Mouse (Mus musculus) myocyte (in vitro differentiated cells): ENCODE data around the gene Itga8.

Source experiments
- E2F4 ChIP-seq: IDR thresholded peaks from one replicate; pipeline ENCODE4 v1.6.1; 2011; ENCODE audit warnings: mild to moderate bottlenecking, control low read depth, moderate library complexity; ENCODE audit not compliant: insufficient read depth
- MAX ChIP-seq: IDR thresholded peaks from one replicate; pipeline ENCODE4 v1.6.1; 2011; ENCODE audit warnings: low read depth, mild to moderate bottlenecking, control low read depth
- MYOD1 ChIP-seq, 3 experiments: IDR thresholded peaks; one replicate each; pipeline ENCODE4 v1.6.1; 2011; ENCODE audit warnings: control low read depth in 2 of 3, low read depth in 2 of 3, mild to moderate bottlenecking in 2 of 3, moderate library complexity in 1 of 3; ENCODE audit not compliant: insufficient read length in 2 of 3, control insufficient read depth in 1 of 3
- MYOG ChIP-seq, 3 experiments: IDR thresholded peaks; one replicate each; pipeline ENCODE4 v1.6.1; 2011; ENCODE audit warnings: control low read depth in 2 of 3, low read depth in 2 of 3, mild to moderate bottlenecking in 2 of 3; ENCODE audit not compliant: insufficient read length in 2 of 3, control insufficient read depth in 1 of 3, insufficient read depth in 1 of 3
- POLR2A ChIP-seq: IDR thresholded peaks from one replicate; pipeline ENCODE4 v1.6.1; 2011; ENCODE audit warnings: low read depth, mild to moderate bottlenecking, control low read depth, moderate library complexity; ENCODE audit not compliant: insufficient read length
- POLR2AphosphoS2 ChIP-seq: IDR thresholded peaks from one replicate; pipeline ENCODE4 v1.6.1; 2011; ENCODE audit warnings: low read depth, control low read depth; ENCODE audit not compliant: insufficient read length
- REST ChIP-seq: IDR thresholded peaks from one replicate; pipeline ENCODE4 v1.6.1; 2011; ENCODE audit warnings: mild to moderate bottlenecking, control low read depth, moderate library complexity; ENCODE audit not compliant: insufficient read depth, insufficient read length
- SRF ChIP-seq: IDR thresholded peaks from one replicate; pipeline ENCODE4 v1.6.1; 2011; ENCODE audit warnings: low read depth; ENCODE audit not compliant: control insufficient read depth, insufficient read length
- TCF12 ChIP-seq: IDR thresholded peaks from one replicate; pipeline ENCODE4 v1.6.1; 2011; ENCODE audit warnings: mild to moderate bottlenecking, control low read depth; ENCODE audit not compliant: poor library complexity, insufficient read depth, severe bottlenecking
- TCF3 ChIP-seq: IDR thresholded peaks from one replicate; pipeline ENCODE4 v1.6.1; 2011; ENCODE audit warnings: low read depth, control low read depth; ENCODE audit not compliant: insufficient read length

DNA sequence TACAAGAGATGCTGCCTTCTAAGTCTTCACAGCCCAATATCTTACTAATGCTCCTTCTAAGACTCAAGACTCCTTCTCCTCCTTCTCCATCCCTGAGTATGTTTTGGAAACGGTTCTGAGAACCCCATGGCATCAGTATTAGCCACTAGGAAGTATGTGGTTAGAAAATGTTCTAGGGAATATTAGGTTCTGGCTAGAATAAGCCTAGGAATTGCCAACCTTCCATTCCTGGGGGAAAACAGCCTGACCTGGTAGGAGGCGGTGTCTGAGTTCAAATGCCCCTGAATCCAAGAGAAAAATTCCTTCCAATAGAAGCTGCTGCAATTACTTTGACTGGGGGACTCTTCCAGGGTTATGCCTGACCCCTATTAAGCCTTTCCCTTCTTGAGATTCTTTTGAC lies 24.1 kb upstream of the Itga8 start:
- TF ChIP-seq E2F4 (no peak), TCF12 (no peak), POLR2AphosphoS2 (no peak), POLR2A (no peak), SRF (no peak), MAX (no peak), REST (no peak), MYOD1 (IDR thresholded peaks at IDR 0.05; ENCODE audit: control insufficient read depth in 1 of 3, insufficient read length in 2 of 3, low read depth in 2 of 3) (no peak), MYOG (IDR thresholded peaks at IDR 0.05; ENCODE audit: control insufficient read depth in 1 of 3, insufficient read depth in 1 of 3, insufficient read length in 2 of 3, low read depth in 2 of 3) (no peak), TCF3 (no peak)
